Comparison of ENCODE assay signal across 9 mouse cellular contexts in the genomic region with DNA sequence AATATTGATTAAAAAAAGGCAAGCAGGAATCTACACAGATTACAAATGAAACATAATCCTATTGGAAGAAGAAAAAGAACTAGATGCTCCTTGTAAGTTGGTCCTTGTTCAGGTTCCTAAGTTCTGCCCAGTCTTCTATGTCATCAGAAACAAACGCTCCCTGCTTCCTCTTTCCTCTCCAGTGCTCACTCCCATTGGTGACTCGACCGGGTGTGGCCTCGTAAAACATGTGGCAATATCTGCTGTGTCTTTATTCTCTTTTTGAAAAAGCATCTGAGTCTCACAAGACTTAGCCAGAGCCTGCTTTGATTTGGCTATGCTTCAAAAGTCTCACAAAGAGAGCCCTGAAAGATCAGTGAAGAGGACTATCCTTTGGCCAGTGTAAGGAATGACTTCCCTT.
DNase-seq lines count a peak whose midpoint lies in the region; ATAC-seq and TF ChIP-seq lines count a peak whose summit lies in the region.
"Had no signal": no experiment of that assay in that cellular context is flagged by ENCODE, and none has a peak within 500 bp of the region (broad histone marks: within the 10 kb centered on the region; RNA-seq: fewer than 3 reads in every experiment).

No protein-coding gene starts in this region.

- peak; percentile 38 to 43 for DNase-seq in heart, adult 2 months
- no peak for DNase-seq in liver, embryonic 13.5 days
- peak; percentile 67 for DNase-seq in skeletal muscle tissue, adult 2 months (ENCODE audit: low read depth, low spot score)
- no peak for DNase-seq in retina, embryonic 14.5 days (ENCODE audit: low spot score)
- DNase-seq in spleen, postnatal 10 days (ENCODE audit: low spot score in 2 of 2): no peak

- no peak overlapping the region for H3K27ac ChIP-seq in heart, adult 2 months
- H3K27ac ChIP-seq in heart, embryonic 12.5 days (ENCODE audit: poor library complexity, severe bottlenecking): no peak overlapping the region
- H3K27ac ChIP-seq in liver, embryonic 13.5 days: peak overlapping the region; percentile 30; the same call in 1 of the 2 replicates
- no peak overlapping the region for H3K27ac ChIP-seq in forebrain, embryonic 13.5 days

- H3K4me2 ChIP-seq in heart, embryonic 12.5 days: no peak overlapping the region
- H3K4me2 ChIP-seq in liver, embryonic 13.5 days: no peak overlapping the region
- no peak overlapping the region for H3K4me2 ChIP-seq in forebrain, embryonic 13.5 days
- H3K4me2 ChIP-seq: midbrain, embryonic 11.5 days had no signal

- no peak overlapping the region for H3K9ac ChIP-seq in heart, adult 2 months (ENCODE audit: low read depth, low read length)
- H3K9ac ChIP-seq in heart, embryonic 12.5 days: no peak overlapping the region
- H3K9ac ChIP-seq in liver, embryonic 13.5 days: no peak overlapping the region
- H3K9ac ChIP-seq in forebrain, embryonic 13.5 days: no peak overlapping the region

- H3K4me3 ChIP-seq in heart, adult 2 months: no peak overlapping the region
- no peak overlapping the region for H3K4me3 ChIP-seq in heart, embryonic 12.5 days
- H3K4me3 ChIP-seq in liver, embryonic 13.5 days (replicated peaks): no peak overlapping the region
- no peak overlapping the region for H3K4me3 ChIP-seq in forebrain, embryonic 13.5 days

- intact Hi-C loops in heart, adult 2 months (cut with DNase I): no loop called here

- no peaks in the 10 kb centered on the region for H3K27me3 ChIP-seq in heart, adult 2 months (ENCODE audit: control insufficient read depth, insufficient read depth, low read length)
- no peaks in the 10 kb centered on the region for H3K27me3 ChIP-seq in heart, embryonic 12.5 days (replicated peaks)
- no peaks in the 10 kb centered on the region for H3K27me3 ChIP-seq in liver, embryonic 13.5 days
- H3K27me3 ChIP-seq in forebrain, embryonic 13.5 days: no peaks in the 10 kb centered on the region

- H3K36me3 ChIP-seq in heart, adult 2 months (ENCODE audit: control insufficient read depth, insufficient read depth, low read length): no peaks in the 10 kb centered on the region
- no peaks in the 10 kb centered on the region for H3K36me3 ChIP-seq in heart, embryonic 12.5 days
- 0 out of 2 replicates have a peak, but pooled peaks cover 2% of the 10 kb centered on the region for H3K36me3 ChIP-seq in liver, embryonic 13.5 days
- H3K36me3 ChIP-seq in forebrain, embryonic 13.5 days (ENCODE audit: poor library complexity, severe bottlenecking): no peaks in the 10 kb centered on the region

- no peak for ATAC-seq in heart, embryonic 12.5 days (ENCODE audit: insufficient number of reproducible peaks, low FRiP score)
- peak; percentile 98 for ATAC-seq in common myeloid progenitor, adult 5-6 weeks (replicated peaks; ENCODE audit: low read depth, poor library complexity, severe bottlenecking)
- 0 out of 2 replicates have a peak, but pooled peaks have one; percentile 35 for ATAC-seq in liver, embryonic 13.5 days (ENCODE audit: low read depth)
- no peak for ATAC-seq in forebrain, embryonic 13.5 days

- TF ChIP-seq POLR2A in heart, adult 2 months (IDR thresholded peaks at IDR 0.05; ENCODE audit: insufficient read depth, low read depth, low read length): no peak

- no peak for TF ChIP-seq EP300 in heart, adult 2 months (IDR thresholded peaks at IDR 0.05; ENCODE audit: insufficient read depth, low read depth, low read length)

- 52% methylated on average over 4 of the region's 4 CpGs for WGBS in heart, adult 2 months
- 67% methylated on average over 4 of the region's 4 CpGs for WGBS in heart, embryonic 12.5 days
- WGBS in liver, embryonic 13.5 days (ENCODE audit: insufficient replicate concordance): 30% methylated on average over 4 of the region's 4 CpGs
- 81% methylated on average over 4 of the region's 4 CpGs for WGBS in forebrain, embryonic 13.5 days

- H3K79me2 ChIP-seq in heart, adult 2 months (replicated peaks; ENCODE audit: control insufficient read depth, insufficient read depth, low read length): no peaks in the 10 kb centered on the region

- H3K4me1 ChIP-seq in heart, adult 2 months (ENCODE audit: control insufficient read depth, insufficient read depth, low read length): no peaks in the 10 kb centered on the region
- H3K4me1 ChIP-seq in heart, embryonic 12.5 days (replicated peaks): no peaks in the 10 kb centered on the region
- H3K4me1 ChIP-seq in liver, embryonic 13.5 days (replicated peaks): peaks cover 56% of the 10 kb centered on the region
- peaks cover 15% of the 10 kb centered on the region; the same call in 1 of the 2 replicates for H3K4me1 ChIP-seq in forebrain, embryonic 13.5 days

- TF ChIP-seq CTCF in heart, adult 2 months (IDR thresholded peaks at IDR 0.05): no peak

- no peaks in the 10 kb centered on the region for H3K9me3 ChIP-seq in heart, embryonic 12.5 days (replicated peaks)
- no peaks in the 10 kb centered on the region for H3K9me3 ChIP-seq in liver, embryonic 13.5 days (replicated peaks)
- no peaks in the 10 kb centered on the region for H3K9me3 ChIP-seq in forebrain, embryonic 13.5 days (replicated peaks)

Comparison
In these comparisons a context has a peak if more than half of its experiments do, and no peak if none do; other contexts are left out.
1. DNase-seq: peak in heart, adult 2 months (2 of 2) and skeletal muscle tissue, adult 2 months (single experiment); none in liver, embryonic 13.5 days (single experiment), retina, embryonic 14.5 days (single experiment) and spleen, postnatal 10 days (0 of 2).
2. ATAC-seq: peak in common myeloid progenitor, adult 5-6 weeks (single experiment) and liver, embryonic 13.5 days (single experiment); none in heart, embryonic 12.5 days (single experiment) and forebrain, embryonic 13.5 days (single experiment).